Mouse (Mus musculus) ES-Bruce4 (cell line): ENCODE data around the gene Grip1. TPM values are rescaled to one million over a fixed set of nuclear protein-coding genes. Genes with fewer than 3 reads are reported as not detected.

Experiments used
- H3K27ac ChIP-seq: 2 replicates; pipeline ENCODE4 v1.5.1; 2012; ENCODE audit warnings: low read length, inconsistent platforms; ENCODE audit not compliant: insufficient read depth
- H3K27me3 ChIP-seq: 2 replicates; pipeline ENCODE4 v1.6.1; 2012; ENCODE audit warnings: mild to moderate bottlenecking, low read length, inconsistent platforms; ENCODE audit not compliant: control insufficient read depth, poor library complexity, insufficient read depth, severe bottlenecking
- H3K36me3 ChIP-seq: 2 replicates; pipeline ENCODE4 v1.6.1; 2012; ENCODE audit warnings: inconsistent platforms, mild to moderate bottlenecking, low read length, moderate library complexity; ENCODE audit not compliant: control insufficient read depth, poor library complexity, insufficient read depth, severe bottlenecking
- H3K4me1 ChIP-seq: one replicate; pipeline ENCODE4 v1.8.1; 2011; ENCODE audit warnings: low read length; ENCODE audit not compliant: control insufficient read depth, insufficient read depth
- H3K4me3 ChIP-seq: 2 replicates; pipeline ENCODE4 v1.5.1; 2011; ENCODE audit warnings: low read depth, mild to moderate bottlenecking, low read length
- H3K9ac ChIP-seq: 2 replicates; pipeline ENCODE4 v1.6.1; 2012; ENCODE audit warnings: low read depth, mild to moderate bottlenecking, inconsistent platforms; ENCODE audit not compliant: poor library complexity, severe bottlenecking
- H3K9me3 ChIP-seq: replicated peaks from 2 replicates; pipeline ENCODE4 v1.6.1; 2012; ENCODE audit warnings: mild to moderate bottlenecking, low read length, inconsistent platforms; ENCODE audit not compliant: control insufficient read depth, poor library complexity, insufficient read depth, severe bottlenecking
- CTCF ChIP-seq: IDR thresholded peaks from one replicate; pipeline ENCODE4 v1.8.1; 2011; ENCODE audit warnings: low read depth, low read length
- EP300 ChIP-seq: IDR thresholded peaks from 2 replicates; pipeline ENCODE4 v1.6.1; 2011; ENCODE audit warnings: low read depth, low read length; ENCODE audit not compliant: insufficient read depth
- POLR2A ChIP-seq: IDR thresholded peaks from one replicate; pipeline ENCODE4 v1.8.1; 2011; ENCODE audit warnings: low read length; ENCODE audit not compliant: insufficient read depth
- polyA plus RNA-seq: library from polyadenylated mRNA; stranded (reverse); fragments of >200 nt; gene quantifications from 2 replicates; pipeline ENCODE4 v1.2.4, GENCODE M21; 2011; ENCODE audit warnings: low read depth; ENCODE audit not compliant: missing spikeins, insufficient read depth, insufficient read length

Gene Grip1
- polyA plus RNA-seq, 1 experiment = 10.3 TPM

DNA sequence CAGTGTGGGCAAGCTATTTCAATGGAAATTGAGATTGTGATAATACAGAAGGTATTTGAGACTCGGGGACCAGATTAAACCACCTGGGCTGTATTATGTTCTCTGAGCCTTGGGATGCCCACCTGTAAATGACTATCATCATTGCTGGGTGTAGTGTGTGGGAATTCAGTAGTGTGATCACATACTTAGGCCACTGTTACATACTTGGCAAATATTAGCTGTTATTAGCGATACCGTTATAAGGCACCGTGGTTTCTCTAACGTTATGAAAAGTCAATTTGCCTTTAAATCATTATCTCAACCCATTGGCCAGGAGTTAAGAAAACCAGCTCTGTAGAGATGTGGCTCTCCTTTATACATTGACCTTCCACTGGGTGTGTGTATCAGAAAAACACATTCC is 479.7 kb downstream of the Grip1 start:
- H3K9me3 ChIP-seq = no peaks in the 10 kb centered on the region
- H3K9ac ChIP-seq = no peak overlapping the region
- H3K27ac ChIP-seq = no peak overlapping the region
- peaks cover 2% of the 10 kb centered on the region for H3K4me1 ChIP-seq
- TF ChIP-seq CTCF (no peak), POLR2A (no peak), EP300 (no peak)
- H3K4me3 ChIP-seq = no peak overlapping the region
- H3K27me3 ChIP-seq = no peaks in the 10 kb centered on the region
- no peaks in the 10 kb centered on the region for H3K36me3 ChIP-seq

GRCm38 (mm10) chr10:119935231-119935630 is 481.6 kb downstream of the Grip1 start:
- Histone ChIP-seq H3K4me3 (no peak overlapping the region), H3K27me3 (no peaks in the 10 kb centered on the region), H3K36me3 (no peaks in the 10 kb centered on the region), H3K4me1 (peaks cover 2% of the 10 kb centered on the region), H3K9me3 (no peaks in the 10 kb centered on the region), H3K27ac (no peak overlapping the region), H3K9ac (no peak overlapping the region)
- no peak for TF ChIP-seq EP300
- TF ChIP-seq CTCF = no peak
- no peak for TF ChIP-seq POLR2A

DNA sequence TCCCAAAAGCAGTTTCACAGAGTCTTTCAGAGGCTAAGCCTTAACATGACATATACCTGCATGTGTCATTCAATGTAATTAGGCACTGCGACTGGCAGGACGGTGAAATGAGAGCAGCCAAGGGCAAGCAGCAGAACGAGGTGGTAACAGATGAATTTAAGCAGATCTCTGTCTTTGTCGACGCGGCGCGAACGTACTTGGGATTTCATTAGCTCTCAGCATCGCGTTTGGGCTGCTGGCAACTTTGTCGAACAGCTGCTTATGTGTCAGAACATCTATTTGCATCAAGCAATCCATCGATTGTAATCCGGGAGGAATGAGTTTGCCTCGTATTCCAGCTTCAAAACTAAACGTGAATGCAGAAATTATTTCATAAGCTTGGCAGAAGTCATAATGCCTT is 483.9 kb downstream of the Grip1 start:
- Histone ChIP-seq H3K27me3 (no peaks in the 10 kb centered on the region), H3K9ac (no peak overlapping the region), H3K4me1 (peaks cover 2% of the 10 kb centered on the region), H3K36me3 (no peaks in the 10 kb centered on the region), H3K9me3 (no peaks in the 10 kb centered on the region), H3K27ac (no peak overlapping the region), H3K4me3 (no peak overlapping the region)
- TF ChIP-seq EP300 = no peak
- no peak for TF ChIP-seq CTCF
- no peak for TF ChIP-seq POLR2A

DNA sequence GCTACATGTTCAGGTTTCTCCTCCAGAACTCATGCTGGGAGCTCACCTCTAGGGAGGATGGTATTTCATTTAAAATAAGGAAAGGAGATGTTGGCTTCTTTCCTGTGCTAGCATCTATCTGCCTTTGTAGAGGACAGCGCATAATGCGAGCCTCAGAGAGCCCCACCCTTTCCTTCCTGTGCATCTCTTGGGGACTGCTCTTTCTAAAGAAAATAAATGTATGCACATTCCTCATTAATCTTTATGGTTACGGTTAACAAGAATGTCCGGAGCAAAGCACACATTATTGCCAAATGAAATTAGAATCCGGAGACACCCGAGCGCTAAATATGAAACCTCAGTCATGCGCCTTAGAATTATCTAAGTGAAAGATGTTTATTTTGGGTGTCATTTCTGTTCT is 490.3 kb downstream of the Grip1 start:
- no peak overlapping the region for H3K9ac ChIP-seq
- H3K9me3 ChIP-seq = no peaks in the 10 kb centered on the region
- no peaks in the 10 kb centered on the region for H3K4me1 ChIP-seq
- TF ChIP-seq EP300 (no peak), CTCF (no peak), POLR2A (no peak)
- H3K4me3 ChIP-seq = no peak overlapping the region
- H3K27ac ChIP-seq = no peak overlapping the region
- no peaks in the 10 kb centered on the region for H3K36me3 ChIP-seq
- H3K27me3 ChIP-seq = no peaks in the 10 kb centered on the region

- H3K4me3 ChIP-seq = no peak overlapping the region
- H3K9ac ChIP-seq = no peak overlapping the region
- H3K36me3 ChIP-seq = no peaks in the 10 kb centered on the region
- H3K4me1 ChIP-seq = no peaks in the 10 kb centered on the region
- no peaks in the 10 kb centered on the region for H3K27me3 ChIP-seq
- H3K27ac ChIP-seq = no peak overlapping the region
- H3K9me3 ChIP-seq = no peaks in the 10 kb centered on the region
- TF ChIP-seq EP300 (no peak), CTCF (no peak), POLR2A (no peak)
Observed at GRCm38 (mm10) chr10:119951460-119951859, 497.8 kb downstream of the Grip1 start.

DNA sequence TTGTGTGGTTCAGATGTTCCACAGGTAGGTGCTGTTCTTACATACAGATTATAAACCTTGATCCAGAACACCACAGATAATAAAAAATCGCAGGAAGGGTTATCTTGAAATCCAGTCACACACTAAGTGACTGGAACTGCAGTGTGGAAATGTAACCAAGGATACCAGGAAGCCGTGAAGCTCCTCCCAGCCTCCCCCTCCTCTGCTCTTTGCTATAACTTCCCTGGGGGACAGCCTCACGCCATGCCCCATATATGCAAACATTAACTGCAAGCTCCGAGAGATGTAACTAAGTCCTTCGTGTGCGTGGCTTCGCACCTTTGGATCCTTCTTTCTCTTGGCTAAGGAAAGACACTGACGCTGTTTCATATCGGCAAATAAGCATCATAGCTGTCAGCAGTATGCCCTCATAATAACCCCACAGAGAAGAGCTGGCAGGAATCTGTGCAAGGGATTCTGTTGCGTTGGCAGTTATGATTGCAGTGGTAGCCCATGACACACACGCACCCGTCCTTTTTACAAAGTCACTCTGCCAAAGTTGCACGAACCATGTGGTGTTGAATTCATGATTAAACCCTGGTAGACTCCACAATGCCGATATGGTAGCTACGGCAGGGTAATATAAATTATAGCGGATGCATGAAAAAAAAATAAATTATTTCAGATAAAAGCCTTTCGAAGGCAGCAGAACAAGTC is 503.8 kb downstream of the Grip1 start:
- TF ChIP-seq EP300 (no peak), CTCF (no peak), POLR2A (no peak)

More for the DNA sequence above, 503.8 kb downstream of the Grip1 start:
- H3K27me3 ChIP-seq = no peaks in the 10 kb centered on the region
- no peak overlapping the region for H3K4me3 ChIP-seq
- no peaks in the 10 kb centered on the region for H3K4me1 ChIP-seq
- H3K9ac ChIP-seq = no peak overlapping the region
- H3K36me3 ChIP-seq = no peaks in the 10 kb centered on the region
- no peaks in the 10 kb centered on the region for H3K9me3 ChIP-seq
- H3K27ac ChIP-seq = no peak overlapping the region
